Mouse (Mus musculus): ENCODE results near the gene Sez6l.

Sez6l gene

DNA sequence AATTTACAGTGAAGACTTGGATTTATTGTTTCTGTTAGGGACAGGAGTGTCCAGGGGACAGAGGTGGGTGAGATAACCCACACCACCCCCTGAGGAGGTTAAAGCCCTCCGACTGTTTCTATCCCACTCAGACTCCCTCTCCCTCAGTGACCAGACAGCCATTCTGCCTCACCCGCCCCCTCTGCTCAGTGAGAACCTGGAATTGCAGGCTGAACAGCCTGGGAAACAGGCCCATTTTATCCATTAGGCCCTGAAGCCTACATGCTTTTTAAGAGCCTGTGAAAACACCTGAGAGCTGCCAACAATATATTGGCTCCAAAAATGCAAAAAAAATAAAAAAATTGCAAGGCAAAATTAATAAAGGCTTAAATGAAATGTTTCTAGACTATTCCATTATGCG lies 20.3 kb downstream of the Sez6l start:
- TF ChIP-seq NANOG (IDR thresholded peaks at IDR 0.05; ENCODE audit: borderline replicate concordance, low read length) (no peak), CTCF (conservative IDR thresholded peaks at IDR 0.05; ENCODE audit: low read length) (no peak), POU5F1 (IDR thresholded peaks at IDR 0.05; ENCODE audit: borderline replicate concordance, low read length) (no peak)
- H3K9me3 ChIP-seq (ENCODE audit: low read length) = no peaks in the 10 kb centered on the region
- peaks cover 36% of the 10 kb centered on the region for H3K4me1 ChIP-seq (replicated peaks; ENCODE audit: low read depth, low read length)
- H3K27me3 ChIP-seq (ENCODE audit: insufficient read depth, low read length) = peaks cover 15% of the 10 kb centered on the region; the same call in 1 of the 2 replicates
- H3K4me3 ChIP-seq (replicated peaks; ENCODE audit: low read length) = no peak overlapping the region
- no peaks in the 10 kb centered on the region for H3K36me3 ChIP-seq (ENCODE audit: insufficient read depth, low read length)

DNA sequence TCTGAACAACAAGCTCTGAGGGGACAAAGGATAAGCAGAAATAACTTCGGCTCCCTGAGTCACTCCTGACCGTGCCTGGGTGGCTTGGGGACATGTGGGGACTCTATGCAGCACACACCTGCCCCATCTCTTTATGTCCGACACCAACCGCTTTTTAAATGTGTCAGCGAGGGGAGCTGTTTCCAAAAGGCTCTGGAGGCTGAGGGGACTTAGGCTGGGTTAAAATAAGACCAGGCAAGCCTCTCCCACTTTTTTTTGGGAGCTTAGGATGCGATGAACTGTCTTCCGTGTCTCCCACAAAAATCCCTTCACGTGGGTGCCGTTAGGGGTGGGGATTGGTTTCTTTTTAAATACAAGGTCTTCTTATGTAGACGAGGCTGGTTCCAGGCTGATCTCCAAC lies 22.5 kb downstream of the Sez6l start:
- Histone ChIP-seq H3K9me3 (ENCODE audit: low read length) (no peaks in the 10 kb centered on the region), H3K4me3 (replicated peaks; ENCODE audit: low read length) (no peak overlapping the region), H3K36me3 (ENCODE audit: insufficient read depth, low read length) (no peaks in the 10 kb centered on the region), H3K27me3 (ENCODE audit: insufficient read depth, low read length) (peaks cover 17% of the 10 kb centered on the region), H3K4me1 (replicated peaks; ENCODE audit: low read depth, low read length) (peaks cover 46% of the 10 kb centered on the region)
- TF ChIP-seq NANOG (IDR thresholded peaks at IDR 0.05; ENCODE audit: borderline replicate concordance, low read length) = no peak
- no peak for TF ChIP-seq CTCF (conservative IDR thresholded peaks at IDR 0.05; ENCODE audit: low read length)
- no peak for TF ChIP-seq POU5F1 (IDR thresholded peaks at IDR 0.05; ENCODE audit: borderline replicate concordance, low read length)

DNA sequence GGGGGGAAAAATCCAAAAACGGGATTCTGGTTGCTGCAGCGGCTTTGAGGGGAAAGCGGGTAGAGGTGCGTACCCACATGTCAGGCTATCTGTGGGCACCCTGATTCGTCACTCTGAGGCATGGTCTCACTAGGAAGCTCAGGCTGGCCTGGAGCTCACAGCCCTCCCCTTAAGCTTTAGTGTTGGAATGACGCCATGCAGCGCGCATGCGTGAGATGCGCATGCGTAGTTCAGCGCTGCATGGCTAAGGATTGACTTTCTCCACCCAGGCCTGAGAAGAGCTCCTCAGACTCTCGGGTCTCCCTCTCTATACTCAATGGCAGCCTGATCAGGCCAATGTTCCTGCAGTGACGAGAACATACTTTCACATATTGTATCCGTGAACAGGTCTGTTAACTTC lies 24.2 kb downstream of the Sez6l start:
- Histone ChIP-seq H3K36me3 (ENCODE audit: insufficient read depth, low read length) (no peaks in the 10 kb centered on the region), H3K4me3 (replicated peaks; ENCODE audit: low read length) (peak overlapping the region; percentile 56), H3K4me1 (replicated peaks; ENCODE audit: low read depth, low read length) (peaks cover 49% of the 10 kb centered on the region), H3K9me3 (ENCODE audit: low read length) (no peaks in the 10 kb centered on the region), H3K27me3 (ENCODE audit: insufficient read depth, low read length) (peaks cover 16% of the 10 kb centered on the region)
- TF ChIP-seq CTCF (conservative IDR thresholded peaks at IDR 0.05; ENCODE audit: low read length) = no peak
- no peak for TF ChIP-seq NANOG (IDR thresholded peaks at IDR 0.05; ENCODE audit: borderline replicate concordance, low read length)
- TF ChIP-seq POU5F1 (IDR thresholded peaks at IDR 0.05; ENCODE audit: borderline replicate concordance, low read length) = no peak

- H3K4me1 ChIP-seq (replicated peaks; ENCODE audit: low read depth, low read length) = peaks cover 43% of the 10 kb centered on the region
- H3K36me3 ChIP-seq (ENCODE audit: insufficient read depth, low read length) = no peaks in the 10 kb centered on the region
- no peaks in the 10 kb centered on the region for H3K9me3 ChIP-seq (ENCODE audit: low read length)
- no peak for TF ChIP-seq CTCF (conservative IDR thresholded peaks at IDR 0.05; ENCODE audit: low read length)
- no peak for TF ChIP-seq NANOG (IDR thresholded peaks at IDR 0.05; ENCODE audit: borderline replicate concordance, low read length)
- no peak for TF ChIP-seq POU5F1 (IDR thresholded peaks at IDR 0.05; ENCODE audit: borderline replicate concordance, low read length)
- H3K27me3 ChIP-seq (ENCODE audit: insufficient read depth, low read length) = peaks cover 16% of the 10 kb centered on the region
- peak overlapping the region; percentile 56 for H3K4me3 ChIP-seq (replicated peaks; ENCODE audit: low read length)
Observed at GRCm38 (mm10) chr5:112551975-112552728, 24.8 kb downstream of the Sez6l start.

DNA sequence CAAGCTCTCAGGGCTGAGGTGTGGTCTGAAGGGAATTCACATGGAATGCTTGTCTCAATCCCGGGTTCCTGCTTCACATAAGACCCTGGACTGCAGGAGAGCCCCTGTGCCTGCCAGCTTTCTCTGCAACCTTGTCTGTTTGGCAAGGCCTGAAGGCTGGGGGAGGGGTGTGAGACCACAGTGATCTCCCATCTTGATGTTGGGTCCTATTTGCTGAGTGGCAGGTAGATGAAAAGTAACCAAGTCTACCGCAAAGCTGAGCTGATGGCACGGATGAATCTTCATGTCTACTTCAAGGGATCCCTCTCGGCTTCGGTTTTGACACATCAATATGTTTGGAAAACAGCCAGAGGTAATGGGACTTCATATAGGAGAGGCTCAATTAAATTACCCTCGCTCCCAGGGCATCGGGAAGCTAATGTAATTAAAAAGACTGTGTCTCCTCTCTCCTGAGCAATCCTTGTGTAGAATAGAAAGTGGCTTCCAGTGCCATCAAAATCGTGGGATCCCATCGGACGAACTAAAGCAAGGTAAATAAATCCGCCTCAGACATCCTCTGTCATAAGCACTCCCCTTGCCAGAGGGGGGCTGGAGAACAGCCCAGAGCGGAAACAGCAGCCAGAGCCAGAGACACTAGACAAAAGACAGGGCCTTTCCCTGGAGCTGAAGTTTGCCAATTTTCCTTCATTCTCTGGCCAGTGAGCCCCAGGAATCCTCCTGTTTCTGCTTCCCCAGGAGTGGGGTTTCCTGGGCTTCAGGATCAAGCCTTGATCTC lies 28.0 kb downstream of the Sez6l start:
- no peak overlapping the region for H3K4me3 ChIP-seq (replicated peaks; ENCODE audit: low read length)
- H3K4me1 ChIP-seq (replicated peaks; ENCODE audit: low read depth, low read length) = peaks cover 35% of the 10 kb centered on the region
- H3K27me3 ChIP-seq (ENCODE audit: insufficient read depth, low read length) = peaks cover 15% of the 10 kb centered on the region
- TF ChIP-seq CTCF (conservative IDR thresholded peaks at IDR 0.05; ENCODE audit: low read length) = no peak
- no peak for TF ChIP-seq POU5F1 (IDR thresholded peaks at IDR 0.05; ENCODE audit: borderline replicate concordance, low read length)
- TF ChIP-seq NANOG (IDR thresholded peaks at IDR 0.05; ENCODE audit: borderline replicate concordance, low read length) = no peak
- no peaks in the 10 kb centered on the region for H3K9me3 ChIP-seq (ENCODE audit: low read length)
- no peaks in the 10 kb centered on the region for H3K36me3 ChIP-seq (ENCODE audit: insufficient read depth, low read length)

- Histone ChIP-seq H3K4me1 (replicated peaks; ENCODE audit: low read depth, low read length) (peaks cover 20% of the 10 kb centered on the region), H3K9me3 (ENCODE audit: low read length) (no peaks in the 10 kb centered on the region), H3K4me3 (replicated peaks; ENCODE audit: low read length) (no peak overlapping the region), H3K36me3 (ENCODE audit: insufficient read depth, low read length) (no peaks in the 10 kb centered on the region), H3K27me3 (ENCODE audit: insufficient read depth, low read length) (peaks cover 20% of the 10 kb centered on the region)
- no peak for TF ChIP-seq POU5F1 (IDR thresholded peaks at IDR 0.05; ENCODE audit: borderline replicate concordance, low read length)
Observed at GRCm38 (mm10) chr5:112546771-112547170, 30.2 kb downstream of the Sez6l start.

DNA sequence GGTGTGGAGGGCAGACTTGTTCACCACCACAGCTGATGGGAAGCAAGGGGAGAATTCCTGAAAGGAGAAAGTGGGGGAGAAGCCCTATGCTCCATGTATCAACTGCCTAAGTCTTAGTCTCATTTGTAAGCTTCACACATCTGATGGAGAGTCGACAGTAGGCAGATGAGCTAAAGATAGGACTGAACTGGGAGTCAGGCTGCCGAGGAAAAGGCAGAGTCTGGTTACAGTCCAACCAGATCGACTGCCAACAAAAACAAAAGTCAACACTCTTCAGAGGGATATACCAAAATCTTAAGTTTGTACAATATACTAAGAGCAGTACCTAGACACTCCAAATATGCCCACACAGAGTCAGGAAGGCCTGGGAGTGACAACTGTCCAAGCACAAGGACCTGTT lies 38.7 kb downstream of the Sez6l start:
- no peaks in the 10 kb centered on the region for H3K4me1 ChIP-seq (replicated peaks; ENCODE audit: low read depth, low read length)
- TF ChIP-seq CTCF (conservative IDR thresholded peaks at IDR 0.05; ENCODE audit: low read length) = no peak
- no peak for TF ChIP-seq POU5F1 (IDR thresholded peaks at IDR 0.05; ENCODE audit: borderline replicate concordance, low read length)
- TF ChIP-seq NANOG (IDR thresholded peaks at IDR 0.05; ENCODE audit: borderline replicate concordance, low read length) = no peak
- peaks cover 19% of the 10 kb centered on the region for H3K27me3 ChIP-seq (ENCODE audit: insufficient read depth, low read length)
- no peak overlapping the region for H3K4me3 ChIP-seq (replicated peaks; ENCODE audit: low read length)
- H3K36me3 ChIP-seq (ENCODE audit: insufficient read depth, low read length) = no peaks in the 10 kb centered on the region
- no peaks in the 10 kb centered on the region for H3K9me3 ChIP-seq (ENCODE audit: low read length)

- H3K36me3 ChIP-seq (ENCODE audit: insufficient read depth, low read length) = no peaks in the 10 kb centered on the region
- no peak overlapping the region for H3K4me3 ChIP-seq (replicated peaks; ENCODE audit: low read length)
- H3K27me3 ChIP-seq (ENCODE audit: insufficient read depth, low read length) = peaks cover 30% of the 10 kb centered on the region
- no peaks in the 10 kb centered on the region for H3K4me1 ChIP-seq (replicated peaks; ENCODE audit: low read depth, low read length)
- H3K9me3 ChIP-seq (ENCODE audit: low read length) = peaks cover 6% of the 10 kb centered on the region
- TF ChIP-seq POU5F1 (IDR thresholded peaks at IDR 0.05; ENCODE audit: borderline replicate concordance, low read length) (no peak), NANOG (IDR thresholded peaks at IDR 0.05; ENCODE audit: borderline replicate concordance, low read length) (no peak), CTCF (conservative IDR thresholded peaks at IDR 0.05; ENCODE audit: low read length) (no peak)
Observed at GRCm38 (mm10) chr5:112535868-112536267, 41.1 kb downstream of the Sez6l start.
